Mouse (Mus musculus) testis, postnatal 10 days (tissue): ENCODE measurements around the gene Pip5k1b.
A peak's percentile ranks its signal among the peaks of the same experiment; 100 is the strongest.

ENCODE experiments used
- DNase-seq: peaks from one replicate; pipeline ENCODE4 v3.0.0; 2021; ENCODE audit warnings: low spot score

Gene Pip5k1b

DNA sequence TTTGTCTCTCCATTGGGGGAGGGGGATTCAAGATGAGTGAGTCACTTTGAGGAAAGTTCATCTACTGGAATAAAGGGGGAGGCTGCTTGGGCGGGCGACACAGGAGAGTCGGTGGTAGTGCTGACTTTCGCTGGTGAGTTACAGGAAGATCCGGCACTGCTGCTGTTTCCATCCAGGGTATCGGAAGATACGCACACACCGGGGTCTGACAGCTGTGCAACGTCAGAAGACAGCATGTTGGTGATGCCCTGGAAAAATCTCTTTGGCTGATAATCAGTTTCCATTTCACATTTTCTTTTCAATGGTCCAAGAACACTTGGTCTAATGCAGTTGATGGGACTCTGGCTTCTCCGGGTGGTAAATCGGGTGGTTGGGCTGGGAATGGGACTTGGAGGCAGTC, 79.2 kb downstream of the Pip5k1b start:
- peak; percentile 49 for DNase-seq

- no peak for DNase-seq
Measured at GRCm38 (mm10) chr19:24475281-24475680, 80.4 kb downstream of the Pip5k1b start.

GRCm38 (mm10) chr19:24472512-24472911, 83.2 kb downstream of the Pip5k1b start:
- no peak for DNase-seq

- no peak for DNase-seq
Measured at GRCm38 (mm10) chr19:24471538-24471937, 84.1 kb downstream of the Pip5k1b start.

- no peak for DNase-seq
Measured at GRCm38 (mm10) chr19:24469216-24469615, 86.5 kb downstream of the Pip5k1b start.

DNA sequence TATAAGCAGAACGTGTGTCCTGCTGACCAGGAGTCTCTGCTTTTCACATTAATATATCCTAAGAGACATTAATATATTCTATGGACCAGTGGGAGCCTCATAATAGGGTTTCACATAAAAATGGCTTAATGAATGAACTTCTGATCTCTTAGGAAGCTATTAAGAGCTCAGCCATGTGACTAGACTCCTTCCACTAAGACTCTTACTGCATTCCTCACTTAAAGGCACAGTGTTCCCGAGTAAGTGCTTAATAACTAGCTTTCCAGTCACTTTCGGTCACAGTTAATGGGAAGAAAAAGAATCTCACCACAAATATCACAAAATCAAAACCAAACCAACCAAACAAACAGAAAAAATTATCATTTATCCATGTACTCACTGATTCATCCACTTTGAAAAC, 87.1 kb downstream of the Pip5k1b start:
- DNase-seq = no peak

GRCm38 (mm10) chr19:24463011-24463410, 92.7 kb downstream of the Pip5k1b start:
- DNase-seq = peak; percentile 1

DNA sequence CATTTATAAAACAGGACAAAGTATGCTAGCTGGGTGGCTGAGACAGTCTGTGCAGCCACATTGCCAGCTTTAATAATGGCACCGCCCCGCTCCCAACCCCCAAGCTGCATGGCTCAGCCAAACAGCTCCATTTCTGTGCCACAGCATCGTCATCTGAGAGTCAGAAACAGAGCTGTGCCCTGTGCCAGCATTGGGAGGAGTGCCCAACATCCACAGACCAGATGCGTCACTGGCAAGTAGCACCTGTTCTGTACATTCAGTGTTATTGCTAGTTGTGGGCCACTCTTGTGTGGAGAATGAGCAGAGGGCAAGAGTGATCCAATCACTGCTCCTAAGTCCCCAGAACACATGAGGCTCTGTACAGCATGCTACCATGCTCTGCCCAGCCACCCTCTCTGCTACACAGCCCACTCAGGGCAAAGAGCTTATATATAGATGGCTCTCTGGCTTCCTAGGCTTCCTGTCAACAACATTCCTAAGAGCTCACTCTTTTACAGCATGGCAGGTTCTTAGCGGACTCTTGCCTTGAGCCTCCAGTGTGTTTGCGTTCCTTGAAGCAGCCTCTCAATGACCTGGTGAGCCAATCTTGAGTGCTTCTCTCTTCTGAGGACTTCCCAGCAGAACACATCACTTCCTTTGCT, 99.0 kb downstream of the Pip5k1b start:
- peak; percentile 36 for DNase-seq

DNA sequence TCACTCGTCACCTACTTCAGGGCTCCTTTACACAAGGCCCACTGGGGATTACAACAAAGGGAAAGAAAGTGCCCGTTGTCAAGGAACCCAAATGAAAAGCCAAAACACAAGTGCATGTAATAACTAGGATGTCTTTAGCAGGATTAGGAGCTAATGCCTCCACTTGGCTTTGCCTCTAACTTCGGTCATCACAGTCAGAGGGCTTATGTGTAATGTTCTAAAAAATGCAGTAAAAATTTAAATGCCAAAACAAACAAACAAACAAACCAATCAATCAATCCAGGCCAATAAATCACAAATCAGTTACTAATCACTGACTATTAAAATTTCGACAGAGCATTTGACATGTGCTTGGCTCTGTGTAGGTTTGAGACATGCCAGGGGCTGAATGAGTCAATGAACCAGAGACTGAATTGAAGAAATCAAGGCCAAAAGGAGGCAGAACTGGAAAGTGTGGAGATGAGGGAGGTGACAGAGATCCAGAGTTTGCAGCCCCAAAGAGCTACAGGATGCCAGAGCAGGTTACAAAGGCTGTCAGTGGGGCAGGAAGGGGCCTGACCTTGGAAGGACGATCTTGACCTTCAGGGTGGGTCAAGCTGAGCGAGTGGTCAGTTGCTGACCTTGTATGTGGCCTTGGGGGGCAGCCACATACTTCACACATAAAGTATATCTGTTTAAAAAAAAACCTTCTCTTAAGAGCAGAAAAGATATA, 100.3 kb downstream of the Pip5k1b start:
- peak; percentile 27 for DNase-seq

GRCm38 (mm10) chr19:24454451-24454850, 101.2 kb downstream of the Pip5k1b start:
- DNase-seq = no peak

GRCm38 (mm10) chr19:24453379-24453778, 102.3 kb downstream of the Pip5k1b start:
- DNase-seq = peak; percentile 19

DNA sequence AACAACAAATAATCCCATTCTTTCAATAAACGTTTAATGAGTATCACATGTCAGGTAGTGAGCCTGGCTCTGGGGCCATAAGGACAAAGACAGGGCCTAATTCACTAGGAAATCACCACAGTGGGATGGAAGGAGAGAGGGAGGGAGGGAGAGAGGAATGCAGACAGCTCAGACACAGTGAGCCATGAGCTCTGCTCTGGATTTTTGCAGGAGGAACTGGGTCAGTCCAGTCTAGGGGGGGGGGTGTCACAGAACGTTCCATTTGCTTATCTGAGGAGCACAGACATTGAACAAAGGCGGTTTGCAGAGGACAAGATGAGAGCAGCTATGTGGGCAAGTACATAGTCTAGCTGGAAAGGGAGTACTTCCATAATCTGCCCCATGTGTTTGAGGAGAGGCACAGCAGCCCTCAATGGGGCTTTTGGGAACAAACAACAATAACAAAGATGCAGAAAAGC, 103.2 kb downstream of the Pip5k1b start:
- DNase-seq = peak; percentile 44

GRCm38 (mm10) chr19:24451626-24452025, 104.0 kb downstream of the Pip5k1b start:
- peak; percentile 12 for DNase-seq

DNA sequence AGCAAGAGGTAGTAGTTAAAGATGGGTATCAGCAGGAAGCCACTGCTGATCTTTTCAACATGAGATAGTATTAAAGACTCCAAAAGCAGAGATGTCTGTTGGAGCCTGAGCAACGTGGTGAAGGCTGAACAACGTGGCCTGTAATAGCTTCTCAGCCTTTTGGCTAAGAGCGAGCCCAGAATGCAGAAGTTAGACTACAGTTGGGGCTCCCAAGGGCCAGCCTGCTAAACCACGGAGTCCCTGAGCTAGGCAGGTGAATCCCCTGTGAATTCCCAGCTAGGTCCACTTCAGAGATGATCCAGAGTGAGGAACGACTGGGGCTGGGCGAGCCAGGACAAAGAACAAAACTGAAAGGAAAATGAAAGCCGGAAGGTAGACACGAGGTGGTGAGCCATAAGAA, 104.9 kb downstream of the Pip5k1b start:
- DNase-seq = peak; percentile 36

DNA sequence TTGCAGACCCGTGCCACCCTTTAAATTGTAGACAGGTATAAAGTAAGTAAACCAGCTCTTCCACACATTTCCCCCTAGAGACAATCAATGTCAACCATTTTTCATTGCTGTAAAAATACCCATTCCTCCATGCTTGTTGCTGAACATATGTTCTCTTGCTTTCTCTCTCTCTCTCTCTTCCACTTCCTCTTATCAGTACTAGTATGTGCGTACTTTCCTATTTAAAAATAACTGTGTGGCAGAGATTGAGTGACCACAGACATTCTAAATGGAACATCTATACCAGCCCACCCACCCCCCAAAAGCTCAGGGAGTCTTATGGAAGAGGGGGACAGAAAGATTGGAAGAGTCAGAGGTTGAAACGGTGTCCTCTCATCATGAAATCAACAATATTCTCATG, 111.3 kb downstream of the Pip5k1b start:
- DNase-seq = no peak

DNA sequence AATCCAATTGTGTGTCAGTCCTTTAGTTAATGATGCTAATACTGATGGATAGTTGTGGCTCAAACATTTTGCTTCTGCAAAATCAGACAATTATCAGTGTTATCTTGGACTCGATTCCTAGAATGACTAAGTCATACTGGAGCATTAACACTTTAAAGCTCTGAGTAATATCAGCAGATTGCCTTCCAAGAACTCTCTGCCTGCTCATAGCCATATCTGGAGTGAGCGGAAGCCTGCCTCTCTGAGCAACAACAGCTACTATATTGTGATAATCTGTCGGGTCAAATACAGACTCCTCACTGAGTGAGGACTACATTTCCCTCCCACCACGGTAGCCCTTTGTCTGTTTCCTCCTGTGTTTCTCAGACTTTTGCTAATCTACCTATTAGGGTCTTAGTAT, 116.0 kb downstream of the Pip5k1b start:
- DNase-seq = no peak

GRCm38 (mm10) chr19:24434291-24434690, 121.4 kb downstream of the Pip5k1b start:
- DNase-seq = no peak

GRCm38 (mm10) chr19:24432447-24432846, 123.2 kb downstream of the Pip5k1b start:
- DNase-seq = no peak

GRCm38 (mm10) chr19:24431381-24431780, 124.3 kb downstream of the Pip5k1b start:
- no peak for DNase-seq

- no peak for DNase-seq
Measured at GRCm38 (mm10) chr19:24428011-24428410, 127.7 kb downstream of the Pip5k1b start.

GRCm38 (mm10) chr19:24427258-24427657, 128.4 kb downstream of the Pip5k1b start:
- DNase-seq = no peak

- DNase-seq = no peak
Measured at GRCm38 (mm10) chr19:24426759-24427181, 128.9 kb downstream of the Pip5k1b start.

DNA sequence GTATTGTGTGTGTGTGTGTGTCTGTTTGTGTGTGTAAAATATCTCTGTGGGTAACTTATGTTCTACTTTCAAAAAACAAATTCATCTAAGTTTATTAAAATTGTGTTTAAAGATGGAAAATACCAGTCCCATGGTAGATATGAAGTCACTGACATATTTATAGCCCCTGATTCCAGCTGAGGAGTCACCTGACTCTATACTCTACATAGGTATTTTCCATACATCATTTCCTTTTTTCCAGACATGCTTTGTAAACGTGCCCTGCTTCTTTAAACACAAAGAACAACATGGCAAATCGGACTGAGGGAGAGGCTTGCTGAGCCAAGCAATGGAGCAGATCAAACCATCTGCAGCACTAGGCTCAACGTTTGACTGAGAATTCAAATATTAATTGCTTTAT, 137.6 kb downstream of the Pip5k1b start:
- no peak for DNase-seq

DNA sequence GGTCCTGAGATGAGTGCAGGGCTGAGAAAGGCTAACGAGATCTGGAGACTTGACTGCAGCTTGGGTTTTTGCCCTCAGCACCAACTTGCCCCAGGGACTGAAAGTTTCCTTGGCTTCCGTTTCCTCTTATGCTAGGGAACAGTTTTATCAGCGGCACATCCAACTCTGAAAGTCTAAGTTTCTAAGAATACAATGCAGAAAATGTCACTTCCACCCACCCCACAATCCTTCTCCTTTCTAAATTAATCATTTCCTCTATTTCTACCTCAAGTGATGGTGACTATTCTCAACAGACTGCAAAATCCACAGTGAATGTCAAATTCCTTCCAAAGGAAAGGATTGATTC, 138.0 kb downstream of the Pip5k1b start:
- no peak for DNase-seq
